Mouse (Mus musculus) liver, embryonic 13.5 days (tissue): Measurements from ENCODE around the gene Tia1. TPM values are rescaled to one million over a fixed set of nuclear protein-coding genes. Genes with fewer than 3 reads are reported as not detected.
A peak's percentile ranks its signal among the peaks of the same experiment; 100 is the strongest.

Experiments
- ATAC-seq: fragments of 200-750 bp; cut with Nextera tagmentation; 2 replicates; pipeline ENCODE4 v1.8.0; 2017; ENCODE audit warnings: low read depth, mild to moderate bottlenecking, moderate number of reproducible peaks, moderate library complexity
- DNase-seq: peaks from one replicate; pipeline ENCODE4 v3.0.0; 2022
- H3K27ac ChIP-seq: fragments of 300-500 bp; sonication (generic); 2 replicates; pipeline ENCODE4 v1.5.1; 2015; ENCODE audit warnings: moderate library complexity, mild to moderate bottlenecking, inconsistent platforms
- H3K27me3 ChIP-seq: fragments of 300-500 bp; sonication (generic); 2 replicates; pipeline ENCODE4 v1.6.1; 2015; ENCODE audit warnings: mild to moderate bottlenecking, inconsistent platforms
- H3K36me3 ChIP-seq: fragments of 300-500 bp; sonication (generic); 2 replicates; pipeline ENCODE4 v1.6.1; 2015; ENCODE audit warnings: mild to moderate bottlenecking, inconsistent platforms
- H3K4me1 ChIP-seq: fragments of 300-500 bp; sonication (generic); replicated peaks from 2 replicates; pipeline ENCODE4 v1.6.1; 2015; ENCODE audit warnings: inconsistent platforms
- H3K4me2 ChIP-seq: fragments of 300-500 bp; sonication (generic); 2 replicates; pipeline ENCODE4 v1.6.1; 2015; ENCODE audit warnings: inconsistent platforms, mild to moderate bottlenecking, moderate library complexity
- H3K4me3 ChIP-seq: fragments of 300-500 bp; sonication (generic); replicated peaks from 2 replicates; pipeline ENCODE4 v1.5.1; 2015; ENCODE audit warnings: mild to moderate bottlenecking, inconsistent platforms
- H3K9ac ChIP-seq: fragments of 300-500 bp; sonication (generic); 2 replicates; pipeline ENCODE4 v1.6.1; 2015; ENCODE audit warnings: mild to moderate bottlenecking, inconsistent platforms
- H3K9me3 ChIP-seq: fragments of 300-500 bp; sonication (generic); replicated peaks from 2 replicates; pipeline ENCODE4 v1.6.1; 2016; ENCODE audit warnings: inconsistent platforms
- WGBS: fragments of 180-500 bp; shearing (Covaris S2); methylation state at CpG from one replicate; pipeline ENCODE4 v1.1.7; 2015; ENCODE audit not compliant: insufficient replicate concordance; 5-methylcytosine and 5-hydroxymethylcytosine counted together
- polyA plus RNA-seq: library from polyadenylated mRNA; unstranded; fragments of >200 nt; fragmentation: Nextera tagmentation; extraction: Ambion mirVana; gene quantifications from 2 replicates; pipeline ENCODE4 v1.2.1, GENCODE M21; 2015

Gene Tia1
- polyA plus RNA-seq, 1 experiment from 2014 or later, result 26.4 TPM

GRCm38 (mm10) chr6:86387313-86387712, 16.7 kb upstream of the Tia1 start:
- H3K4me1 ChIP-seq, result peaks cover 25% of the 10 kb centered on the region
- WGBS, result 78% methylated on average over 12 of the region's 12 CpGs
- no peak for ATAC-seq
- DNase-seq, result no peak
- no peak overlapping the region for H3K4me2 ChIP-seq
- H3K4me3 ChIP-seq, result no peak overlapping the region
- no peak overlapping the region for H3K9ac ChIP-seq
- H3K9me3 ChIP-seq, result no peaks in the 10 kb centered on the region
- H3K36me3 ChIP-seq, result peaks cover 56% of the 10 kb centered on the region
- H3K27ac ChIP-seq, result no peak overlapping the region
- H3K27me3 ChIP-seq, result no peaks in the 10 kb centered on the region

- H3K9ac ChIP-seq, result no peak overlapping the region
- H3K4me2 ChIP-seq, result no peak overlapping the region
- WGBS, result 79% methylated on average over 18 of the region's 18 CpGs
- no peak overlapping the region for H3K27ac ChIP-seq
- H3K36me3 ChIP-seq, result peaks cover 62% of the 10 kb centered on the region
- DNase-seq, result no peak
- no peaks in the 10 kb centered on the region for H3K9me3 ChIP-seq
- H3K4me3 ChIP-seq, result no peak overlapping the region
- peaks cover 26% of the 10 kb centered on the region for H3K4me1 ChIP-seq
- H3K27me3 ChIP-seq, result no peaks in the 10 kb centered on the region
- ATAC-seq, result no peak
Measured at GRCm38 (mm10) chr6:86388461-86388860, 15.6 kb upstream of the Tia1 start.

DNA sequence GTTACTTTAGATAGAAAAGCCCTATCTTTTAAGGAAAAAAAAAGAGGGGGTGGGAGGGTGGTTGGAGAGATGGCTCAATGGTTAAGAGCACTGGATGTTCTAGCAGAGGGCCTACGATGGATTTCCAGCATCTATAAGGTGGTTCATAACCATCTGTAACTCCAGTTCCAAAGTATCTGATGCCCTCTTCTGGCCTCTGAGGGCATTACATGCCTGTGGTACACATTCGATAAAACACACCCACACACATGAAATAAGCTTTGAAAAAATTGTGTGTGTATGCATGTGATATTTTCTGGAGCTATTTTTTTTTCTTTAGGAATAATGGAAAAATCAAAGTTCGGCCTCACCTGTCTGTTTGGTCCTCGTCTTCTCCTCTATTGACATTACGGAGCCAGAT, 12.7 kb upstream of the Tia1 start:
- no peak overlapping the region for H3K27ac ChIP-seq
- 87% methylated on average over 5 of the region's 5 CpGs for WGBS
- H3K9me3 ChIP-seq, result no peaks in the 10 kb centered on the region
- ATAC-seq (no peak), DNase-seq (no peak)
- H3K9ac ChIP-seq, result no peak overlapping the region
- no peaks in the 10 kb centered on the region for H3K27me3 ChIP-seq
- H3K36me3 ChIP-seq, result peaks cover 68% of the 10 kb centered on the region
- peaks cover 34% of the 10 kb centered on the region for H3K4me1 ChIP-seq
- no peak overlapping the region for H3K4me2 ChIP-seq
- no peak overlapping the region for H3K4me3 ChIP-seq

GRCm38 (mm10) chr6:86393187-86393586, 10.8 kb upstream of the Tia1 start:
- Histone ChIP-seq H3K27me3 (no peaks in the 10 kb centered on the region), H3K4me3 (no peak overlapping the region), H3K9ac (no peak overlapping the region), H3K9me3 (no peaks in the 10 kb centered on the region), H3K36me3 (peaks cover 56% of the 10 kb centered on the region), H3K4me1 (peaks cover 48% of the 10 kb centered on the region), H3K4me2 (no peak overlapping the region), H3K27ac (no peak overlapping the region)
- DNase-seq (no peak), ATAC-seq (no peak)
- WGBS, result 80% methylated on average over 1 of the region's 1 CpGs

GRCm38 (mm10) chr6:86394078-86394720, 9.8 kb upstream of the Tia1 start:
- Histone ChIP-seq H3K27ac (no peak overlapping the region), H3K4me1 (peaks cover 43% of the 10 kb centered on the region), H3K4me3 (no peak overlapping the region), H3K36me3 (peaks cover 46% of the 10 kb centered on the region), H3K9ac (no peak overlapping the region), H3K9me3 (no peaks in the 10 kb centered on the region), H3K27me3 (no peaks in the 10 kb centered on the region), H3K4me2 (no peak overlapping the region)
- ATAC-seq, result no peak
- 79% methylated on average over 17 of the region's 17 CpGs for WGBS
- no peak for DNase-seq

GRCm38 (mm10) chr6:86395021-86395420, 9.0 kb upstream of the Tia1 start:
- peaks cover 44% of the 10 kb centered on the region for H3K4me1 ChIP-seq
- peak overlapping the region; percentile 87 for H3K4me2 ChIP-seq
- H3K9me3 ChIP-seq, result no peaks in the 10 kb centered on the region
- ATAC-seq, result no peak
- peaks cover 37% of the 10 kb centered on the region for H3K36me3 ChIP-seq
- peak overlapping the region; percentile 82; the same call in 1 of the 2 replicates for H3K4me3 ChIP-seq
- no peak for DNase-seq
- no peaks in the 10 kb centered on the region for H3K27me3 ChIP-seq
- no peak overlapping the region for H3K9ac ChIP-seq
- H3K27ac ChIP-seq, result peak overlapping the region; percentile 26; the same call in 1 of the 2 replicates
- WGBS, result 81% methylated on average over 9 of the region's 9 CpGs

- Histone ChIP-seq H3K9me3 (no peaks in the 10 kb centered on the region), H3K9ac (peak overlapping the region; percentile 84), H3K27me3 (no peaks in the 10 kb centered on the region), H3K4me3 (peak overlapping the region; percentile 82), H3K27ac (peak overlapping the region; percentile 84), H3K36me3 (peaks cover 28% of the 10 kb centered on the region), H3K4me1 (peaks cover 50% of the 10 kb centered on the region), H3K4me2 (peak overlapping the region; percentile 87)
- DNase-seq, result no peak
- no peak for ATAC-seq
- 11% methylated on average over 10 of the region's 10 CpGs for WGBS
Measured at GRCm38 (mm10) chr6:86395969-86396368, 8.1 kb upstream of the Tia1 start.

- H3K9ac ChIP-seq, result peak within 1 kb of the TSS; percentile 84
- H3K27me3 ChIP-seq, result no peaks in the 10 kb centered on the region
- H3K4me2 ChIP-seq, result peak within 1 kb of the TSS; percentile 87
- ATAC-seq (peak; percentile 88), DNase-seq (peak; percentile 81)
- H3K4me1 ChIP-seq, result peaks cover 55% of the 10 kb centered on the region
- peaks cover 20% of the 10 kb centered on the region for H3K36me3 ChIP-seq
- peak within 1 kb of the TSS; percentile 82 for H3K4me3 ChIP-seq
- no peaks in the 10 kb centered on the region for H3K9me3 ChIP-seq
- H3K27ac ChIP-seq, result peak within 1 kb of the TSS; percentile 84
- under 1% methylated on average over 51 of the region's 51 CpGs for WGBS
Measured at GRCm38 (mm10) chr6:86396581-86397256, 7.3 kb upstream of the Tia1 start, which contains the start of gene Pcyox1. Gene Pcyox1 (minus strand): TSS chr6:86397154.

DNA sequence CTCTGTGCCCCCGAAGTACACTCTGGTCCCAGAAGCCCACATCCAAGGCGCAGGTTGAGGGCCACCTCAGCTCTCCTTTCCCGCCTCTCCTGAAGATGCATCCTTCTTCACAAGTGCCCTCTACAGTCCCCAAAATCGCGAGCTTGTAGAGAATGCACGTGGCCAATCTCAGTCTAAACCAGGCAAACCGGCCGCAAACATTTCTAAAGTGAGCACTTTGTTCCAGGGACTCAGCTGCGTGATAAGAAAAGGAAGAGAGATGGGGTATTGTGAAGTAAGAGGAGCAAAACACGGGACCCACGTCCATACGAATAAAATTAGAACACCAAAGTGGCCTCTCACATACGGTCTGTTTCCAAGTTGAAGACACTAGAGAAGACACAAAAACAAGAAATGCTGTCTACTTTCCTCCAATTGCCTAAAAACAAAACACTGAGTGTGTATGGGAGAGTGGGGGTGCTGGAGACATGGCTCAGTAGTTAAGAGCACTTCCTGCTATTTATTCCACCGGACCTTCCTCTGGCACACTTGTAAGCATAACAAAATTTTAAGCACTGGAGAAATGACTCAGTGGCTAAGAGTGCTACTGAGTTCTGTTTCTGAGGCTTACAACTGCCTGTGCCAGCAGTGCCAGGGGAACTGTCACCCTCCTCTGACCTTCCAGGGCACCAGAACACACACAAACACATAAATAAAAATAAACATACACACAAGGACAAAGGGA, 6.6 kb upstream of the Tia1 start:
- ATAC-seq, result no peak
- 4% methylated on average over 14 of the region's 14 CpGs for WGBS
- peak overlapping the region; percentile 45 for H3K27ac ChIP-seq

DNA sequence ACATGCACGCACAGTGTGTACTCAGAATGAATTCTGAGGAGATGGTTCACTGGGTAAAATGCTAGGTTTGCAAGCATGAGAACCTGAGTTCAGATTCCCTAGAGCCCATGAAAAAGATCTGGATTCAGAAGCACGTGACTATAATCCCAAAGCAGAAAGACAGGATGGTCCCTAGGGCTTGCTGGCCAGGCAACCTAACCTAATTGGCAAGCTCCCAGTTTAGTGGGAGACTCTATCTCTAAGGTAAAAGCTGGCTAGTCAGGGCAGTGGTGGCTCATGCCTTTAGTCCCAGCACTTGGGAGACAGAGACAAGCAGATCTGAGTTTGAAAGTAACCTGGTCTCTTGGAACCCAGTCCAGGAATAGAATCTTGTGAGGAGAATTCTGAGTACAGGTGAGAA, 5.0 kb upstream of the Tia1 start:
- Histone ChIP-seq H3K4me2 (no peak overlapping the region), H3K4me1 (peaks cover 60% of the 10 kb centered on the region), H3K9ac (no peak overlapping the region), H3K9me3 (no peaks in the 10 kb centered on the region), H3K4me3 (no peak overlapping the region), H3K36me3 (0 out of 2 replicates have a peak, but pooled peaks cover 4% of the 10 kb centered on the region), H3K27ac (no peak overlapping the region), H3K27me3 (no peaks in the 10 kb centered on the region)
- WGBS, result 68% methylated on average over 2 of the region's 2 CpGs
- ATAC-seq, result no peak
- DNase-seq, result no peak

More for the DNA sequence above, 6.6 kb upstream of the Tia1 start:
- H3K9me3 ChIP-seq, result no peaks in the 10 kb centered on the region
- peaks cover 13% of the 10 kb centered on the region for H3K36me3 ChIP-seq
- DNase-seq, result no peak
- H3K9ac ChIP-seq, result peak overlapping the region; percentile 84
- peak overlapping the region; percentile 87 for H3K4me2 ChIP-seq
- no peaks in the 10 kb centered on the region for H3K27me3 ChIP-seq
- peaks cover 55% of the 10 kb centered on the region for H3K4me1 ChIP-seq
- peak overlapping the region; percentile 82 for H3K4me3 ChIP-seq

- Histone ChIP-seq H3K36me3 (no peaks in the 10 kb centered on the region), H3K4me1 (peaks cover 51% of the 10 kb centered on the region), H3K9ac (no peak overlapping the region), H3K9me3 (no peaks in the 10 kb centered on the region), H3K27me3 (no peaks in the 10 kb centered on the region), H3K4me3 (no peak overlapping the region), H3K4me2 (no peak overlapping the region), H3K27ac (no peak overlapping the region)
- WGBS, result 51% methylated on average over 2 of the region's 2 CpGs
- no peak for ATAC-seq
- no peak for DNase-seq
Measured at GRCm38 (mm10) chr6:86399995-86400394, 4.0 kb upstream of the Tia1 start.
